Mouse (Mus musculus) MN1 (cell line): ENCODE data around the gene Zfand3.

ENCODE experiments used
- DNase-seq: peaks from one replicate; pipeline ENCODE4 v3.0.0-alpha.2; 2016; ENCODE audit warnings: low spot score

Gene Zfand3

GRCm38 (mm10) chr17:30052347-30052742 lies 47.8 kb downstream of the Zfand3 start:
- DNase-seq = no peak

- DNase-seq = no peak
Observed at GRCm38 (mm10) chr17:30053463-30053862, 48.9 kb downstream of the Zfand3 start.

- no peak for DNase-seq
Observed at GRCm38 (mm10) chr17:30053871-30054270, 49.3 kb downstream of the Zfand3 start.

GRCm38 (mm10) chr17:30056226-30056625 lies 51.7 kb downstream of the Zfand3 start:
- DNase-seq = peak; percentile 45

- no peak for DNase-seq
Observed at GRCm38 (mm10) chr17:30058594-30058993, 54.1 kb downstream of the Zfand3 start.

- DNase-seq = no peak
Observed at GRCm38 (mm10) chr17:30059066-30059465, 54.5 kb downstream of the Zfand3 start.

- DNase-seq = no peak
Observed at GRCm38 (mm10) chr17:30061100-30061837, 56.7 kb downstream of the Zfand3 start.

GRCm38 (mm10) chr17:30063849-30064248 lies 59.3 kb downstream of the Zfand3 start:
- no peak for DNase-seq

GRCm38 (mm10) chr17:30064746-30065145 lies 60.2 kb downstream of the Zfand3 start:
- DNase-seq = no peak

- DNase-seq = no peak
Observed at GRCm38 (mm10) chr17:30069776-30070175, 65.2 kb downstream of the Zfand3 start.

- DNase-seq = no peak
Observed at GRCm38 (mm10) chr17:30070631-30071030, 66.1 kb downstream of the Zfand3 start.

GRCm38 (mm10) chr17:30072613-30073012 lies 68.1 kb downstream of the Zfand3 start:
- DNase-seq = no peak

- no peak for DNase-seq
Observed at GRCm38 (mm10) chr17:30075896-30076295, 71.4 kb downstream of the Zfand3 start.

GRCm38 (mm10) chr17:30084007-30084406 lies 79.5 kb downstream of the Zfand3 start:
- DNase-seq = peak; percentile 43

GRCm38 (mm10) chr17:30086695-30087094 lies 82.2 kb downstream of the Zfand3 start:
- no peak for DNase-seq

GRCm38 (mm10) chr17:30088431-30088830 lies 83.9 kb downstream of the Zfand3 start:
- no peak for DNase-seq

- DNase-seq = no peak
Observed at GRCm38 (mm10) chr17:30090416-30090815, 85.9 kb downstream of the Zfand3 start.

GRCm38 (mm10) chr17:30093148-30093749 lies 88.7 kb downstream of the Zfand3 start:
- DNase-seq = no peak

GRCm38 (mm10) chr17:30097156-30097555 lies 92.6 kb downstream of the Zfand3 start:
- no peak for DNase-seq

- DNase-seq = no peak
Observed at GRCm38 (mm10) chr17:30097677-30098076, 93.1 kb downstream of the Zfand3 start.

- DNase-seq = no peak
Observed at GRCm38 (mm10) chr17:30099670-30100069, 95.1 kb downstream of the Zfand3 start.

- DNase-seq = no peak
Observed at GRCm38 (mm10) chr17:30101801-30102200, 97.3 kb downstream of the Zfand3 start.

- DNase-seq = no peak
Observed at GRCm38 (mm10) chr17:30103005-30103404, 98.5 kb downstream of the Zfand3 start.
